Mouse (Mus musculus) urinary bladder, postnatal 36 days (tissue): ENCODE results near the gene Spag7.

Experiments used
- DNase-seq, 2 experiments: peaks; one replicate each; pipeline ENCODE4 v3.0.0; 2022; ENCODE audit warnings: low spot score in 2 of 2, mixed read lengths in 1 of 2

Spag7 gene

DNA sequence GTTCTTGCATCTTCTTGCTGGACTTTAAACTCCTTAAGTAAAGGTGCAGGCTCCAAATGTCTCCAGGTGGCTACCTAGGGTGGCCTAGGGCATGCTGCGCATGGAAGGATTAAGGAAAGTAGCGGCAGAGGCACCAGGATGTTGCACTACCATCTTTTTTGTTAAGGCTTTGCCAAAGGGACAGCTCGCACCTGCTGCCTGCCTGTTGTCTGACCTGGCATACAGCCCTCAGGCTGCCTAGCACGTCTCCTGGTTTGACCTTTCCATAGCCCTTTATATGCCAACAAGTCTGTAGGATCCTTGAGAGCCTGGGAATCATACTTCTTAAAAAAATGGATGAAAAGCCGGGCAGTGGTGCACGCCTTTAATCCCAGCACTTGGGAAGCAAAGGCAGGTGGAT, 26.2 kb downstream of the Spag7 start:
- no peak for DNase-seq

DNA sequence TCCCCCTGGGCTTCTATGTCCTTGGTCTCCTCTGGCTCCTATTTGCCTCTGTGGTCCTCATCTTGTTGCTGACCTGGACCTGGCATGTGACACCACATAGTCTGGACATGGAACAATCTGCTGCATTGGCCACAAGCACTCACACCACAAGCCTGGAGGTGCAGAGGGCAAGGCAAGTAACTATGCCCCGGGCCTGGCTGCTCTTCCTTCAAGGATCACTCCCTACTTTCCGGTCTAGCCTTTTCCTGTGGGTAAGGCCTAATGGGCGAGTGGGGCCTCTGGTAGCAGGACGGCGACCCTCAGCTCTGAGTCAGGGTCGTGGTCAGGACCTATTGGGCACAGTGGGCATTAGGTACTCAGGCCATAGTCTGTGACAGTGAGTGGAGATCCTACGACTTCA, 28.0 kb downstream of the Spag7 start:
- no peak for DNase-seq

DNA sequence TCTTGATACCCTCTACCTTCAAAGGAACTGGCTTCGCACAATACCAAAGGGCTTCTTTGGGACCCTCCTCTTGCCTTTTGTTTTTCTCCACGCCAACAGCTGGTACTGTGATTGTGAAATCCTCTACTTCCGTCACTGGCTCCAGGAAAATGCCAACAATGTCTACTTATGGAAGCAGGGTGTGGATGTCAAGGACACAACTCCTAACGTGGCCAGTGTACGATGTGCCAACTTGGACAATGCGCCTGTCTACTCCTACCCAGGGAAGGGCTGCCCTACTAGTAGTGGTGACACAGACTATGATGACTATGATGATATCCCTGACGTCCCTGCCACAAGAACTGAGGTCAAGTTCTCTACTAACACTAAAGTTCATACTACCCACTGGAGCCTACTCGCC, 29.2 kb downstream of the Spag7 start:
- no peak for DNase-seq

DNA sequence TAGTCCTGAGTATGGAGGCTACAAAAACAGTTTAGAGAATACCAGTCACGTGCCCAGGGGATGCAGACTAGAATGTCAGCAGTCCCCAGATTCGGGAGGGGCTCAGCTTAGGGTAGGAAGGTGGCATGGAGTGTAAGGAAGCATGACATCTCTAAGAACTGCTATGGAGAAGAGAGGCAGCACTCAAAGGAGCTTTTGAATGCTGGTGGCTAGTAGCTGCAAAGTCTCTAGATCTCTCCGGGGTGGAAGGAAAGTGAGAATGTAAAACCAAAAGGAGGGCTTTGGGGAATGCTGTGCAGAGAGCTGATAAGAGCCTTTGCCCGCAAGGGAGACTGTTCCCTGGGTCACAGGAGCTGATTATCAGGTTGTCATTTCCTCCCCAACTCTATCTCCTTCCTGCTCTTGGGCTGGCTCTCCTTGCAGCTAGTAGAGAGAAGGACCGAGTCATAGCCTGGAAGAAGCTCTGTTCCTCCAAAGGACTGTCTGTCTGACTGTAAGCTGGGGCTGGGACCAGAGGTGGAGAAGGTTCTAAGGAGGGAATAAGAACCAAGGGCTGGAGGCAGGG, 30.4 kb downstream of the Spag7 start, which contains the start of gene Gp1ba:
Gp1ba (plus strand) TSS at position 409 of the 565 bp plus-strand sequence.
- no peak for DNase-seq

DNA sequence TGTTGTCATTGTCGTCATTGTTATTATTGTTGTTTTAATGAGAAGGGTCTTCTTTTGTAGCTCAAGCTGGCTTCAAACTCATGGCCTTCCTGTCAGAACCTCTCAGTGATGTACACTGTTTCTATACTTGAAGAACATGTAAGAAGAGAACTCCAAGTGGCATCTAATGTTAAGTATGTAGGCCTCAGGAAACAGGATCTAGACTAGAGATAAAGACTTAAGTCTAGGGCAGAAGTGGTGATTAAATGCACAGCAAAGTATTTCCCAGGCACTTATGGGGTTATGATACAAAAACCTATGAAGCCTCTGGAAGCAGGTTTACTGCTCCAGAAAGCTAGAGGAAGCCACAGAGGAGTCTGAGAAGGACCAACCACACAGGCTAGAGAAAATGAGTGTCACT, 30.9 kb downstream of the Spag7 start:
- DNase-seq: no peak

DNA sequence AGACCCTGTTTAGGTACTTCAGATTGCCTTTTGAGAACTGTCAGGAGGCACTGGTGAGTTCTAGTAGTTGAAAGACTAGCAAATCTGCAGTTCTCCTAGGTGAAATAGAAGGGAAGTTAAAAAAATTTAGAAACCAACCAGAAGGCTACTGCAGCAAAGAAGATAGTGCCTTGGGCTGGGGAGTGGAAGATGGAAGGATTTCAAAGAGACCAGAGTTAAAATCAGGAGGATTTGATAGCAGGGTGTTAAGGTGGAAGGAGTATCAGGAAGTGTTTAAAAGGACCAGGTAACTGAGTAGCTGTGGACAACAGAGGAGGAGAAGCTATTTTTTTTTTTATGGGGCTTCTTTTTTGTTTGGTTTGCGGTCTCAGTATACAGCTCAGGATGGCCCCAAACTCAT, 31.5 kb downstream of the Spag7 start:
- no peak for DNase-seq

DNA sequence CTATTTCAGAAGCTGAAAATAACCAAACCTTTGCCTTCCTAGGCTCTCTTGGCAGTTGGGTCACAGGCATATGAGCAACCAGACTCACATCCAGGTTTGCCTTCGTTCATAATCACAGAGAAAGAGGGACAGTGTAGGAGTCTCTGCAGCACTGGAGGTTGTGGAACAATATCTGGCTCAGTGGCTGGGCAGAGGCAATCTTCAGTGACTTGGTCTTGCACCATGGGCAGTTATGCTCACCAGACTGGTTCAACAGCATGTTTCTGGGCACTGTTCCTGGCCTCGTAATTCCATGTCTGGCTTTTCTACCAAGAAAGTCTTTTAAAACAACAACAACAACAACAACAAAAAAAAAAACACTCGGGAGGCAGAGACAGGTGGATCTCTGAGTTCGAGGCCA, 33.6 kb downstream of the Spag7 start:
- DNase-seq: no peak

DNA sequence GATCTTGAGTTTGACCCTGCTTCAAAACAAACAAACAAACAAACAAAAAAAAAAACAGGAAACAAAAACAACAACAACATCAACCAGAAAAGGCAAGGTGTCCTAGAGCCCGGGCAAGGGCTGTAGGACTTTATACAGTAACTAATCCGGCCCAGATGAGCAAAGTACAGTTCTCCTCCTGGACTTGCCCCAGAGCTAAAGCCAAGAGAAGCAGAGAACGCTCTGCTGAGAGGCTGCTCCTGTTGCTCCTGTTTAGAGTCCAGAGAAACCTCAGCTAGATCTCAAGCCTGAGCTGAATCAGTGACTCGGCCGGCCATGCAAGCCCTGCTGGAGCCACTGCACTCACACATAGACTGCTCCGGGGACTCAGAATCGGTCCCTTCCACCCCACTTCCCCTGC, 39.1 kb downstream of the Spag7 start:
- DNase-seq: no peak

DNA sequence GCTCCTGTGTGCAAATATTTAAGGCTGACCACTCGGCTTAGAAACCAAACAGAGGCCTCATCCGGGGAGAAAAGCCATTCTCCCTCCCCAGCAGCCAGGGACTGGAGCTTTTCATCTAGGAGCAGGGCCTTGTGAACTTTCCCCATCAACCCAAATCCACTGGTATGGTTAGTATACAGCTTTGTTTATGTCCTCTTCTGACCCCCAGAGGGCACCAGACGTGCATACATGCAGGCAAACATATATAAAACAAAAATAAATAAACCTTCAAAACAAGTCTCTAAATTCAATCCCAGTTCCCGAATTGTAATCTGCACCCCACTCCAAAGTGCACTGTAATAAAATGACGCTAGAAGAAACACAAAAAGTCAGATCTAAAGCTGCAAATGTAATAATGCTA, 39.7 kb downstream of the Spag7 start:
- no peak for DNase-seq

DNA sequence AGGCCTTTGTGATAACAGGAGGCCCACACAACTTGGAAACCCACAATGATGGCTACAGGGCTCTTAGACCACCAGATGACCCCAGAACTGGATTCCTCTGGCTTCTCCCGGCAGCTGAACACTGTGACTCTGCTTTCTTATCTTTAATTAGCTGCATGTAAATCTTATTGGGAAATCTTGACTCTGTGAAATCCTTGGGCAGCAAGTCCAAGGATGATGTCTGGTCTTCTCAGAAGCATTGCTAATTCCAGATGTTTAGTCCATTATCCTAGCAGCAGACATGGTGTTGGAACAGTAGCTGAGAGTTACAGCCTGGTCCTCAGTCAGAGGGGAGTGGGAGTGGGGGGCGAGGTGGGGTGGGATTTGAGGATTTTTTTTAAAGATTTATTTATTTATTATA, 40.8 kb downstream of the Spag7 start:
- no peak for DNase-seq

DNA sequence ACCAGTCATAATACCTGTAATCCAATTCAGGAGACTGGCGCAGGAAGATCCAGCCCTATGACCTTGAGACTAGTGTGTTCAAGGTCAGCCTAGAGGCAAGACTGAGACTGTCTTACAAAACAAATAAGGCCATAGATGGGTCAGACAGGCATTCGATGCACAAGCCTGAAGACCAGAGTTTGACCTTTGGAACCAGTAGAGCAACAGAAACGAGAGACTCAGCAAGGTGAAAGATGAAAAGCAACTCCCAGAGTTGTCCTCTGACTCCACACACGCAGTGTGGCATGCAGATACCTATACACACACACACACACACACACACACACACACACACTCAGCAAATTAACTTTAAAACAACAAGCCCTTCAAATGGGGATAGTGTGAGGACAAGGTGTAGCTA, 42.3 kb downstream of the Spag7 start:
- no peak for DNase-seq

DNA sequence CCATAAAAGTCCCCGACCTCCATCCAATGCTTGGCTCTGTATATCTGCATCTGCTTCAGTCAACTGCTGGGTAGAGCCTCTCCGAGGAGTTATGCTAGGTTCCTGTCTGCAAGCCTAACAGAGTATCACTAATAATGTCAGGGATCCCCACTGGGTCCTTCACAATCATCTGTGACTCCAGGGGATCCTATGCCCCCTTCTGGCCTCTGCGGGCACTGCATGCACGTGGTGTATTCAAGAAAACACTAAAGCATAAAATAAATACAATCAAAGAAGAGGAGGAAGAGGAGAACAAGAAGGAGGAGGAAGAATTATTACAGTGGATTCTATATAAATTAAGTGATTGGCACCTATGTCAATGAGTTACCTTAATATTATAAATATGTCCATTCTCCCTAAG, 43.7 kb downstream of the Spag7 start:
- no peak for DNase-seq

DNA sequence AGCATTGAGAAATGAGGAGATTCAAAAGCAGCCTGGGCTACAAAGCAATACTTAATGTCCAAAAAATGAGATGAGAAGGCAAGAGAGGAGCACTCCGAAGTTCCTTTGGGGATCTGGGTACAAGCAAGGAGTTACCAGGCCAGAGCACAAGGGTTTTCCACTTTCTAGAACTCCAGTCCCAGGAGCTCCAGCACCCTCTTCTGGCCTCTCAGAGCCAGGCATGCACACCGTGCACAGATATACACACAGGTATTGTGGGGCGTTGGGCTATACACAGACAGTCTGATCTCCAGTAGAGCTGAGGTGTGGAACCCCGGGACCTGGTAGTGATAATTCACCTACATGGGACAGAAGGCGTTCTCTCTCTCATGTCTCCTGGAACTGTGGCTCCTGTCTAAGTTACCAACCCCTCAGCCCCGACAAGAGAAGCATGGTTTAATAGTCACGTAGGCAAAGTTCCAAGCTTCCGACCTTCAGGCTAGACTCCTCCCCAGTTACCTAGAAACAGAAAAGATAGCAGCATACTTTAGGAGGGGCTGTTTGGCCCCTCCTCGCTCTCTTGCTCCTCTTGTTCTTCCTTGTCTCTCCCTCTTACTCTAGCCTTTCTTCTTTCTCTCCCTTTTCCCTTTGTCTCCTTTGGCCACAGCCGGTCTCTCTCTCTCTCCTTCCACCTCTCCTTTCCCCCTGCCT, 46.0 kb downstream of the Spag7 start:
- no peak for DNase-seq

DNA sequence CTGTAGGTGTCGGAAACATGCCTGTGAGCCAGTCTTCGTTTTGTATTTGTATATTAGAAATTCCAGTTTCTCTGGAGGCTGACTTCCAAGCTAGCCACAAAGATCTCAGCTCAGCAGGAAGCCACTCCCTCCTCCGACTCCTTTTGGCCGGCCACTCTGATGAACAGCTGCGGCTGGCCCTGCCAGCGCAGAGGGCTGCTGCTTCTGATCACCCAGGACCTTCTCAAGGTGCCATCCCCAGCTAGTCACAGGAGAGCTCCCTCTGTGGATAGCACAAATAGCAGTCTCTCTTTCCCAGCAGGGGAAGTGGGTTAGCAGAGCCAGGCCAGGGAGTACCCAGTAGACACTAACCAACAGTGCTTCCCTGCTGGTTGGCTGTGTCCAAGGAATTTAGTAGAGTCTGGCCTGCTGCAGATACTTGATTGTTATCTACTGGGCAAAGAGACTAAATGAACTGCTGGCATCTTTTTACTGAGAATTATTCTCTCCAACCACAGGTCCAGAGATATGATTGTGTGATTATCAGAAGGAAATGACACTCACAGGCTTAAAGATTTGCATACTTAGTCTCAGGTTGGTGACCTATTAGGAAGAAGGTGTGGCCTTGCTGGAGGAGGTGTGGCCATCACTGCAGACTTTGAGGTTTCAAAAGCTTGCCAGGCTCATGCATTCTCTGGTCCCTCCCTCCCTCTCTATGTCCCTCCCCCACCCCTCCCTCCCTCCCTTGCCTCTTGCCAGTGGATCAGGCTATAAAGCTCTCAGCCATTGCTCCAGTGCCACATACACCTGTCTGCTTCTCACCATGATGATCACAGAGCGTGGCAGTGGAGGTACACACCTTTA, 47.0 kb downstream of the Spag7 start:
- no peak for DNase-seq

DNA sequence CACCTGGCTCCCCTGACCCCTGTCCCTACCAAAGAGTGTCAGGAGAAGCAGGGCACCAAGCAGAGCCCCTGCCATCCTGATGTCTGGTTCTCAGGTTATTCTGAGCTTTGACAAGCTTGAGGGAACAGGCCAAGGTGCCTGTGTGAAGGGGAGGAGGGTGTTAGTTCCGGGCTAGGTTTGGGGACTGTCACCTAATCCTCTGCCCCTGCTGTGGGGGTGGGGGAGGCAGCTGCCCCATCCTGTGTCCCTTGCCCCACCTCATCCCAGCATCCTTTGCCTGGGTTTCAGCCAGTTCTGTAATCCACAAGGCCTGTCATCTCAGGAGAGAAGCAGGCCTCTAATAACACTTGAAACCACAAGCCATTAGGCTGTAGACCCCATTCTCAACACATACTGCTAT, 50.1 kb downstream of the Spag7 start, which contains the start of gene Chrne:
Chrne (minus strand) TSS at position 116 of the 400 bp plus-strand sequence.
- no peak for DNase-seq

DNA sequence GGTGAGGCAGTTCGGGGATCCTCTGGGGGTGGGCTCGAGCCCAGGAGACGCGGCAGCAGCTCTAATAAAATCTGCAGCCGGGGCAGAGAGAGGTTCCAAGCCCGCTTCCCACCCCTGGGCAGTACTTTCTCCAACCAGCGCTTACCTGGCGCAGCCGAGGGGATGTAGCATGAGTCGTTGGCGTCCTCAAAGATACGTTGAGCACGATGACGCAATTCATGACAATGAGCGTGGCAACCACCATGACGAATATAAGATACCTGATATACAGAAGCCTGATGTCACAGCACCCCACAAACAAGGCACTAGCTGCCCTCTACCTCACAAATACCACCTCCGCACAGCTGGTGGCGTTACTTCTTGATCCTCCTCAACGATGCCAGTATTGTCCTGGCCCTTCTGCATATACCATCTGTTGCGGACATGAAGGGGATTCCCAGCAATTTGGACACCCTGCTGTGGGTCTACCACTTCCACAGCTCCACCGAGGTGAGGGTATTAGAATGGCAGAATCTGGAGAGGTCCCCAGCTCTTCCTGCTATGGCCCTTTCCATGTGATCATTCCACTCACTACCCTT, 53.6 kb downstream of the Spag7 start, which contains the start of gene 4930544D05Rik:
4930544D05Rik (plus strand) TSS at position 333 of the 578 bp plus-strand sequence.
- no peak for DNase-seq

DNA sequence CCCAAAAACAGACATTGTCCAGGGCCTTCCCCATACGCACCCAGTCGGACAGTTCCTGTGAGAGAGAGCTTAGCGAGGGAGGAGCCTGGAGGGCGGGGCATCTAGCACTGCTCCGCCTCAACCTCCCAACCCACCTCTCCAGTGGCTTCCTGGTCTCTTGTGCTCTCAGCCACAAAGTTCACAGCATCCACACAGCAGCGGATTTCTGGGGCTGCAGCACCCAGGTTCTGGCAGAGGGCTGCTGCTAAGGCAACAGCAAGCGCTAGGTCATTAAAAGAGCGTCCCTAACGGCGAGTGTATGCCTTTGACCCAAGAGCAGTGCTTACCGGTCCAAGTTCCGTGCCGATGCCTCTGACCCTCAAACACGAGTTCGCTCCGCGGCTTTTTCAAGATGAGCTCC, 54.1 kb downstream of the Spag7 start:
- peak; percentile 61 to 81 for DNase-seq
